Mouse (Mus musculus): ENCODE measurements around the gene Mical3. TPM values are rescaled to one million over a fixed set of nuclear protein-coding genes. Genes with fewer than 3 reads are reported as not detected.

Mical3 gene
- polyA plus RNA-seq, 1 experiment from 2014 or later: 11.1 TPM

DNA sequence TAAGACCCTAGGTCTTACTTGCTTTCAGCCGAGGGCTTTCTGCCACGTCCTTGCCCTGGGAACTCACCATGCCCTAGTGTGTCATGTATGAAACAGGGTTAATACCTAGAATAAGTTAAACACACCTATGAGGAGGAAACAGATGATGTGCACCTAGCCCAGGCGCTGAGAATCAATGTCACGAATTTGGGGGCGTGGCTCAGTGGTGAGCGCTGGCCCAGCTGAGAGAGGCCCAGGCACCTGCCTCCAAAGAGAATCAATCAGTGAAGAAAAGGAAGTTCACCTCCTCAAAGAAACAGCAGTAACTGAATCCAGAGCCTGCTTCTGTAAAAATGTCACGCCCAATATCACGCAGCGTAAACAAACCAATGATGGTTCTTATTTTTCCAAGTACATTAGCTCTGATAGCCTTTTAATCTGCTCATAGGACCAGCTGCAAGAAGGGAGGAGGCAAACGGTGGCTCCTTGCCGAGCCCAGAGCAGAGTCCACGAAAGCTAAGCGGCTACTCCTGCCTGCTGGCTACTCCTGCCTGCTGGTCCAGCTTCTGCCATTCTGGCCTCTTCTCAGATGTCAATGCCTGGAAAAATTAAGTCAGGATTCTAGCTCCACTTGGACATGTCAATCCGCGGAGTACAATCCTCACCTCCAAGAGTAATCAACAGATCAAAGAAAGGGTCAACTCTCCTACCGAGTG is 23.9 kb downstream of the Mical3 start:
- H3K36me3 ChIP-seq (replicated peaks; ENCODE audit: control insufficient read depth, insufficient read depth, low read depth, low read length): no peaks in the 10 kb centered on the region
- 86% methylated on average over 16 of the region's 16 CpGs for WGBS
- ATAC-seq (replicated peaks; ENCODE audit: insufficient number of reproducible peaks, low FRiP score, low TSS enrichment, low read depth): no peak
- peaks cover 2% of the 10 kb centered on the region; the same call in 1 of the 2 replicates for H3K4me1 ChIP-seq (ENCODE audit: control insufficient read depth, insufficient read depth, low read length)
- H3K4me3 ChIP-seq (ENCODE audit: low read depth, low read length): no peak overlapping the region
- no peak overlapping the region for H3K27ac ChIP-seq (replicated peaks; ENCODE audit: low read depth, low read length)
- H3K4me2 ChIP-seq (ENCODE audit: low read depth, low read length): no peak overlapping the region
- no peak for DNase-seq (ENCODE audit: low spot score)
- H3K9ac ChIP-seq (replicated peaks; ENCODE audit: low read length): no peak overlapping the region
- H3K27me3 ChIP-seq (ENCODE audit: control insufficient read depth, insufficient read depth, low read length): no peaks in the 10 kb centered on the region
- H3K9me3 ChIP-seq (replicated peaks; ENCODE audit: control insufficient read depth, low read length): no peaks in the 10 kb centered on the region

DNA sequence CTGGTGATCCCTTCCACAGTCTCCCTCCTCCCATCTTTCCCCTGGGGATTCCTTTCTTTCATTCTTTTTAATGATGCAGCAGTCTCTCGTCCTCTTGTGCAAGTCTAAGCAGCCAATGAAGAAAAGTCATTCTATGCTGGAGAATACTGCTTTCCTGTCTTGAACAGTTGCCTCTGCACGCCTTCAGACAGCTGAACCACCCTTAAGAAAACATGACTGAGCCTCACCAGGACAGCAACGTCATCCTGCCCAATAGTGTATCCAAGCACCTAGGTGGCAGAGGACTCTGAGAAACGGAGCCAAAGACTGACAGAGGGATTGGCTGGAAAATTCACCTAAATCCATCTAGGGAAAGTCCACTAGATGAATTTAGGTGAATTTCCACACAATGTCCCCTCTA is 25.1 kb downstream of the Mical3 start:
- H3K27ac ChIP-seq (replicated peaks; ENCODE audit: low read depth, low read length): no peak overlapping the region
- H3K9ac ChIP-seq (replicated peaks; ENCODE audit: low read length): no peak overlapping the region
- ATAC-seq (replicated peaks; ENCODE audit: insufficient number of reproducible peaks, low FRiP score, low TSS enrichment, low read depth) (no peak), DNase-seq (ENCODE audit: low spot score) (no peak)
- H3K4me2 ChIP-seq (ENCODE audit: low read depth, low read length): no peak overlapping the region
- no peaks in the 10 kb centered on the region for H3K36me3 ChIP-seq (replicated peaks; ENCODE audit: control insufficient read depth, insufficient read depth, low read depth, low read length)
- H3K4me1 ChIP-seq (ENCODE audit: control insufficient read depth, insufficient read depth, low read length): no peaks in the 10 kb centered on the region
- no peaks in the 10 kb centered on the region for H3K27me3 ChIP-seq (ENCODE audit: control insufficient read depth, insufficient read depth, low read length)
- H3K9me3 ChIP-seq (replicated peaks; ENCODE audit: control insufficient read depth, low read length): no peaks in the 10 kb centered on the region
- H3K4me3 ChIP-seq (ENCODE audit: low read depth, low read length): no peak overlapping the region
- WGBS: 60% methylated on average over 4 of the region's 4 CpGs

DNA sequence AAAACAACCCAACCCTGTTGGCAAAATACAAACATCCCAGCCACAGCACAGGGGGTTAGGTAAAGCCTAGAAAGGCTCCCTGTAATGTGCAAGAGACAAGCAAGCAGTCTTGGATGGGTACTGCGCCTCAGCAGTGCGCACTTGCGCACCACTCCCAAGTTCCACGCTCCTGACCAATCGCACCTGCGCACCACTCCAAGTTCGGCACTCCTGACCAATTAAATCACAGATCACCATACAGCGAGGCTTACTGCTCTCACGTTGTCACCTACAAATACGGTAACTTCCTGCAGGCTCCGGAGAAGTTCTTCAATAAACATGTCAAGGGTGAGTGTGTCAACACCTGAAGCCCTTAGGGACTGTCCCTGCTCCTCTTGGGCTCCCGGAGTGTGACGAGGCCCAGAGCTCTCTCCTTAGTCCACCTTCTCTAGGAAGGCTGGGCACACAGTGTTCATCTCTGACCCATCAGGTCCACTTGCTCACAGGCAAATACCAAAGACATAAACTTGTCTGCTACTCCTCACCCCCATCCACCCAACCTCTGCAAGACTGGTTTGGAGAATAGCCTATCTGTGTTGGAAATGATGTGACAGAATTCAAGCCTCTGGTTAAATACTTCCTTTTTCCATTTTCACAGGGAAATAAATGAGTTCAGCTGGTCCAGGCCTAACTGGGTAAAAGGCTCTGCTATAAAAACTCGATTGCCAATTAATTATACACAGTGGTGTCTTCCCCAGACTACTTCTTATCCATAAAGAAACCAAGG is 27.2 kb downstream of the Mical3 start:
- H3K27ac ChIP-seq (replicated peaks; ENCODE audit: low read depth, low read length): no peak overlapping the region
- H3K9ac ChIP-seq (replicated peaks; ENCODE audit: low read length): no peak overlapping the region
- 89% methylated on average over 14 of the region's 14 CpGs for WGBS
- H3K27me3 ChIP-seq (ENCODE audit: control insufficient read depth, insufficient read depth, low read length): no peaks in the 10 kb centered on the region
- H3K4me1 ChIP-seq (ENCODE audit: control insufficient read depth, insufficient read depth, low read length): no peaks in the 10 kb centered on the region
- H3K36me3 ChIP-seq (replicated peaks; ENCODE audit: control insufficient read depth, insufficient read depth, low read depth, low read length): no peaks in the 10 kb centered on the region
- ATAC-seq (replicated peaks; ENCODE audit: insufficient number of reproducible peaks, low FRiP score, low TSS enrichment, low read depth) (no peak), DNase-seq (ENCODE audit: low spot score) (no peak)
- no peak overlapping the region for H3K4me2 ChIP-seq (ENCODE audit: low read depth, low read length)
- no peaks in the 10 kb centered on the region for H3K9me3 ChIP-seq (replicated peaks; ENCODE audit: control insufficient read depth, low read length)
- no peak overlapping the region for H3K4me3 ChIP-seq (ENCODE audit: low read depth, low read length)

DNA sequence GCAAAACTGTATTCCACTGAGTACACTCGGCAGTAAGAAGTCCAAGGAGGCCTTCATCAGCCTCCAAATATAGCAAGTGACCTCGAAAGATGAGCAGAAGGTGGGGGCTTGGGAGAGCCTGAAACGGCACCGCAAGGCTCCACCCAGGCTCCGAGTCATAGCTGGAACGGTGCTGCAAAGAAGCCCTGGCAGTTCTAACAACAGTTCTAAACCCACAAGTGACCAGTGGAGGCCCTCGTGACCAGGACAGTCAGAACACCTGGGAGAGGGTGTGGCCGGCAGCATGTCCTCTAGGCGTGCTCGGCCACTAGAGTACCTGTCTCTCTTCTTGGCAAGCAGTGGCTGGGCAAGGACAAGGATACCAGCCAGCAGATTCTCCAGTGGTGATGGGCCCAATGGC is 27.9 kb downstream of the Mical3 start:
- H3K4me2 ChIP-seq (ENCODE audit: low read depth, low read length): no peak overlapping the region
- DNase-seq (ENCODE audit: low spot score) (no peak), ATAC-seq (replicated peaks; ENCODE audit: insufficient number of reproducible peaks, low FRiP score, low TSS enrichment, low read depth) (no peak)
- H3K9ac ChIP-seq (replicated peaks; ENCODE audit: low read length): no peak overlapping the region
- H3K4me3 ChIP-seq (ENCODE audit: low read depth, low read length): no peak overlapping the region
- no peak overlapping the region for H3K27ac ChIP-seq (replicated peaks; ENCODE audit: low read depth, low read length)
- no peaks in the 10 kb centered on the region for H3K27me3 ChIP-seq (ENCODE audit: control insufficient read depth, insufficient read depth, low read length)
- no peaks in the 10 kb centered on the region for H3K4me1 ChIP-seq (ENCODE audit: control insufficient read depth, insufficient read depth, low read length)
- 88% methylated on average over 10 of the region's 10 CpGs for WGBS
- H3K9me3 ChIP-seq (replicated peaks; ENCODE audit: control insufficient read depth, low read length): no peaks in the 10 kb centered on the region
- no peaks in the 10 kb centered on the region for H3K36me3 ChIP-seq (replicated peaks; ENCODE audit: control insufficient read depth, insufficient read depth, low read depth, low read length)

DNA sequence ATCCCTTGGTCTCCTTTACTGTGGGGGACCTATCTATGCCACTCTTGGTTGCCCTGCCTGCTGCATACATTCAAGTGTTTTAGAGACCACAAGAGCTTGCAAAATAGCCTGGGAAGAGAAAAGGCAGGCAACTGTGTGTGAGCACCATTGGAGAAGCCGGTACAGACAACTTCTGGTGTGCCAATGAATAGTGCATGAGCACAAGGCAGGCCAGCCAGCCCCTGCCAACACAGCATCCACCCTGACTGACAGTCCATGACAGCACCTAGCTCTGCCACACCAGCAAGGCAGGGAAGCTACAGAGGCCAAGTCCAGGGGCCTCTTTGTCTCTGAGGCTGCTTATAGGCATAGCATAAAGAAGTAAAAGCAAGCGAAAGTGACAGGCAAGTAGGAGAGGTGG is 28.7 kb downstream of the Mical3 start:
- H3K4me3 ChIP-seq (ENCODE audit: low read depth, low read length): no peak overlapping the region
- H3K9ac ChIP-seq (replicated peaks; ENCODE audit: low read length): no peak overlapping the region
- H3K4me1 ChIP-seq (ENCODE audit: control insufficient read depth, insufficient read depth, low read length): no peaks in the 10 kb centered on the region
- DNase-seq (ENCODE audit: low spot score) (no peak), ATAC-seq (replicated peaks; ENCODE audit: insufficient number of reproducible peaks, low FRiP score, low TSS enrichment, low read depth) (no peak)
- H3K27ac ChIP-seq (replicated peaks; ENCODE audit: low read depth, low read length): no peak overlapping the region
- H3K27me3 ChIP-seq (ENCODE audit: control insufficient read depth, insufficient read depth, low read length): no peaks in the 10 kb centered on the region
- H3K36me3 ChIP-seq (replicated peaks; ENCODE audit: control insufficient read depth, insufficient read depth, low read depth, low read length): no peaks in the 10 kb centered on the region
- H3K9me3 ChIP-seq (replicated peaks; ENCODE audit: control insufficient read depth, low read length): no peaks in the 10 kb centered on the region
- 90% methylated on average over 2 of the region's 2 CpGs for WGBS
- H3K4me2 ChIP-seq (ENCODE audit: low read depth, low read length): no peak overlapping the region

DNA sequence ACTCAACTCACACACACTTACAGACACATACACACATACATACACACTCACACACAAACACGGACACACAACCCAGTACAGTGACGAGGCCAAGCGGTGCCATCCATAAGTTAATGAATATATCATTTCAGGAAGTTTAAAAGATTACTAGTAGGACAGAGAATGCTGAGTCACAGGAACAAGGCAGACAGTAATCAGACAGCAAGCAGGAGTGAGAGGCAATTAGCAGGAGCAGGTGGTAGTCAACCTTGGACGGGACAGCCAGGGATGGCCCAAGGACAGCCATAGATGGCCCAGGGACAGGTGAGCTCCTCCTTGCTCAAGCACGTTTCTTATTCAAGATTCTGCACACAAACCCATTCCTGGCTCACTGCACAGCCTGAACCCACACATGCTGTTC is 29.6 kb downstream of the Mical3 start:
- Histone ChIP-seq H3K27ac (replicated peaks; ENCODE audit: low read depth, low read length) (no peak overlapping the region), H3K4me3 (ENCODE audit: low read depth, low read length) (no peak overlapping the region), H3K4me2 (ENCODE audit: low read depth, low read length) (no peak overlapping the region), H3K27me3 (ENCODE audit: control insufficient read depth, insufficient read depth, low read length) (no peaks in the 10 kb centered on the region), H3K9ac (replicated peaks; ENCODE audit: low read length) (no peak overlapping the region), H3K36me3 (replicated peaks; ENCODE audit: control insufficient read depth, insufficient read depth, low read depth, low read length) (no peaks in the 10 kb centered on the region), H3K9me3 (replicated peaks; ENCODE audit: control insufficient read depth, low read length) (no peaks in the 10 kb centered on the region), H3K4me1 (ENCODE audit: control insufficient read depth, insufficient read depth, low read length) (no peaks in the 10 kb centered on the region)
- DNase-seq (ENCODE audit: low spot score) (no peak), ATAC-seq (replicated peaks; ENCODE audit: insufficient number of reproducible peaks, low FRiP score, low TSS enrichment, low read depth) (no peak)
- WGBS: 90% methylated on average over 5 of the region's 5 CpGs

DNA sequence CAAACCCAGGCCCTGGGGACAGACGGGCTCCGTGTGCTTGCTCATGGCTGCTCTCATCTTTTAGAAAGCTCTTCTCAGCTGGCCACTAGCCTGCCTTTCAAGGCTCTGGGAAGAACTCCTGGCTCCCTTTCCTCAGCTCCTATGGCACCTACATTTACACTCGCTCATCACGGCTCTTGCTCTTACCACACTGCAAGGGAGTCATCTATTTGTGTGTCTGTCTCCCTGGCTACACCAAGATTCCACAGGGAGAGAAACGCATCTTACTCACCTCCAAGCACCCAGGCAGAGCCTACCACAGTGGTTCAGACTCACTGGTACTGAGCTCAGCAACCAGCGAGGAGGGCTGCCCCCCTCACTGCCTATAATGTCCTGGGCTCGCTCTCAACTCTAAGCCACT is 31.0 kb downstream of the Mical3 start:
- H3K27me3 ChIP-seq (ENCODE audit: control insufficient read depth, insufficient read depth, low read length): no peaks in the 10 kb centered on the region
- no peaks in the 10 kb centered on the region for H3K9me3 ChIP-seq (replicated peaks; ENCODE audit: control insufficient read depth, low read length)
- ATAC-seq (replicated peaks; ENCODE audit: insufficient number of reproducible peaks, low FRiP score, low TSS enrichment, low read depth) (no peak), DNase-seq (ENCODE audit: low spot score) (no peak)
- H3K27ac ChIP-seq (replicated peaks; ENCODE audit: low read depth, low read length): no peak overlapping the region
- no peaks in the 10 kb centered on the region for H3K36me3 ChIP-seq (replicated peaks; ENCODE audit: control insufficient read depth, insufficient read depth, low read depth, low read length)
- no peak overlapping the region for H3K4me2 ChIP-seq (ENCODE audit: low read depth, low read length)
- H3K9ac ChIP-seq (replicated peaks; ENCODE audit: low read length): no peak overlapping the region
- no peak overlapping the region for H3K4me3 ChIP-seq (ENCODE audit: low read depth, low read length)
- 89% methylated on average over 7 of the region's 7 CpGs for WGBS
- H3K4me1 ChIP-seq (ENCODE audit: control insufficient read depth, insufficient read depth, low read length): no peaks in the 10 kb centered on the region

DNA sequence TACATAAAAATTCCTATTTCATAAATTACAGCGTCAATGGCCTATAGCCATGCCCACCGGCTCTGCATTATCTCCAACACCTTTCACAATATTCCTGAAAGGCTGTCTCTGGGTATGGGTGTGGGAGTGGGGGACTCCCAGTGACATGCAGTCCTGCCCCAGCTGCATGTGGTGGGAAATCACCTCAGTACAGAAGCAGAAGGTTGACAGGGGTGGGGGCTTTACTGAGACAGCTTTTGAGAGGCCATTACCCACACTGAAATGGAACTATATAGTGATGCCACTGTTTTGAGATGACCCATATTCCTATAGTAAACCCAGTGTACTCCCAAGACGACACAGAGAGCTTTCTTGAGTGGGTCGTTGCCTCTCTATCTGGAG is 31.6 kb downstream of the Mical3 start:
- no peaks in the 10 kb centered on the region for H3K36me3 ChIP-seq (replicated peaks; ENCODE audit: control insufficient read depth, insufficient read depth, low read depth, low read length)
- no peak overlapping the region for H3K4me3 ChIP-seq (ENCODE audit: low read depth, low read length)
- H3K9me3 ChIP-seq (replicated peaks; ENCODE audit: control insufficient read depth, low read length): no peaks in the 10 kb centered on the region
- H3K4me1 ChIP-seq (ENCODE audit: control insufficient read depth, insufficient read depth, low read length): no peaks in the 10 kb centered on the region
- H3K4me2 ChIP-seq (ENCODE audit: low read depth, low read length): no peak overlapping the region
- 91% methylated on average over 4 of the region's 4 CpGs for WGBS
- no peak overlapping the region for H3K27ac ChIP-seq (replicated peaks; ENCODE audit: low read depth, low read length)
- no peaks in the 10 kb centered on the region for H3K27me3 ChIP-seq (ENCODE audit: control insufficient read depth, insufficient read depth, low read length)
- DNase-seq (ENCODE audit: low spot score) (no peak), ATAC-seq (replicated peaks; ENCODE audit: insufficient number of reproducible peaks, low FRiP score, low TSS enrichment, low read depth) (no peak)
- no peak overlapping the region for H3K9ac ChIP-seq (replicated peaks; ENCODE audit: low read length)
